Mouse (Mus musculus) E14TG2a.4 (cell line): ENCODE measurements at regions not wholly inside any gene's neighbourhood (a gene's known extent, or its start where the extent isn't known, plus 50 kb on each side); places are given as distances from the start of the nearest gene placed in this dataset.

Source experiments
- H3K27me3 ChIP-seq: 2 replicates; pipeline ENCODE4 v1.6.1; 2014; ENCODE audit warnings: low read length, control low read depth; ENCODE audit not compliant: insufficient read depth
- H3K36me3 ChIP-seq: 2 replicates; pipeline ENCODE4 v1.6.1; 2014; ENCODE audit warnings: low read length, control low read depth; ENCODE audit not compliant: insufficient read depth
- H3K4me1 ChIP-seq: replicated peaks from 2 replicates; pipeline ENCODE4 v1.6.1; 2014; ENCODE audit warnings: low read depth, low read length, control low read depth
- H3K4me3 ChIP-seq: replicated peaks from 2 replicates; pipeline ENCODE4 v1.5.1; 2014; ENCODE audit warnings: mild to moderate bottlenecking, low read length
- H3K9me3 ChIP-seq: 2 replicates; pipeline ENCODE4 v1.6.1; 2014; ENCODE audit warnings: low read length, control low read depth
- CTCF ChIP-seq: conservative IDR thresholded peaks from 2 replicates; pipeline ENCODE4 v1.5.1; 2014; ENCODE audit warnings: low read length
- NANOG ChIP-seq: IDR thresholded peaks from 2 replicates; pipeline ENCODE4 v1.6.1; 2014; ENCODE audit warnings: borderline replicate concordance, low read length, mixed read lengths
- POU5F1 ChIP-seq: IDR thresholded peaks from 2 replicates; pipeline ENCODE4 v1.6.1; 2014; ENCODE audit warnings: low read length, borderline replicate concordance

GRCm38 (mm10) chr3:34811753-34812152 is 161.5 kb downstream of the Sox2 start:
- TF ChIP-seq CTCF (no peak), NANOG (no peak), POU5F1 (no peak)
- Histone ChIP-seq H3K27me3 (0 out of 2 replicates have a peak, but pooled peaks cover 7% of the 10 kb centered on the region), H3K9me3 (no peaks in the 10 kb centered on the region), H3K4me1 (0 out of 2 replicates have a peak, but pooled peaks cover 8% of the 10 kb centered on the region), H3K36me3 (no peaks in the 10 kb centered on the region), H3K4me3 (no peak overlapping the region)

- Histone ChIP-seq H3K27me3 (0 out of 2 replicates have a peak, but pooled peaks cover 7% of the 10 kb centered on the region), H3K4me3 (no peak overlapping the region), H3K36me3 (no peaks in the 10 kb centered on the region), H3K4me1 (0 out of 2 replicates have a peak, but pooled peaks cover 8% of the 10 kb centered on the region), H3K9me3 (no peaks in the 10 kb centered on the region)
- TF ChIP-seq POU5F1, result no peak
- TF ChIP-seq NANOG, result no peak
- no peak for TF ChIP-seq CTCF
Observed at GRCm38 (mm10) chr3:34813046-34813625, 162.9 kb downstream of the Sox2 start.

GRCm38 (mm10) chr3:34825036-34825435 is 174.8 kb downstream of the Sox2 start:
- H3K4me3 ChIP-seq, result no peak overlapping the region
- no peak for TF ChIP-seq NANOG
- TF ChIP-seq POU5F1, result no peak
- TF ChIP-seq CTCF, result no peak
- no peaks in the 10 kb centered on the region for H3K9me3 ChIP-seq
- H3K36me3 ChIP-seq, result no peaks in the 10 kb centered on the region
- H3K27me3 ChIP-seq, result peaks cover 3% of the 10 kb centered on the region; the same call in 1 of the 2 replicates
- H3K4me1 ChIP-seq, result peaks cover 14% of the 10 kb centered on the region

- Histone ChIP-seq H3K27me3 (no peaks in the 10 kb centered on the region), H3K4me1 (peaks cover 8% of the 10 kb centered on the region; the same call in 1 of the 2 replicates), H3K9me3 (no peaks in the 10 kb centered on the region), H3K4me3 (no peak overlapping the region), H3K36me3 (no peaks in the 10 kb centered on the region)
- no peak for TF ChIP-seq CTCF
- TF ChIP-seq NANOG, result no peak
- no peak for TF ChIP-seq POU5F1
Observed at GRCm38 (mm10) chr3:34826396-34826795, 176.2 kb downstream of the Sox2 start.

GRCm38 (mm10) chr3:34828453-34829206 is 178.4 kb downstream of the Sox2 start:
- no peak for TF ChIP-seq CTCF
- peak; percentile 92; the same call in 1 of the 2 replicates for TF ChIP-seq POU5F1
- Histone ChIP-seq H3K36me3 (no peaks in the 10 kb centered on the region), H3K4me3 (no peak overlapping the region), H3K9me3 (no peaks in the 10 kb centered on the region), H3K27me3 (peaks cover 2% of the 10 kb centered on the region; the same call in 1 of the 2 replicates), H3K4me1 (0 out of 2 replicates have a peak, but pooled peaks cover 4% of the 10 kb centered on the region)

GRCm38 (mm10) chr3:34836741-34837267 is 186.6 kb downstream of the Sox2 start:
- Histone ChIP-seq H3K27me3 (peaks cover 2% of the 10 kb centered on the region; the same call in 1 of the 2 replicates), H3K4me3 (no peak overlapping the region), H3K4me1 (no peaks in the 10 kb centered on the region), H3K9me3 (peaks cover 18% of the 10 kb centered on the region), H3K36me3 (no peaks in the 10 kb centered on the region)
- TF ChIP-seq POU5F1, result no peak
- TF ChIP-seq CTCF, result no peak
- TF ChIP-seq NANOG, result no peak

GRCm38 (mm10) chr3:34837644-34838332 is 187.6 kb downstream of the Sox2 start:
- 0 out of 2 replicates have a peak, but pooled peaks cover 2% of the 10 kb centered on the region for H3K27me3 ChIP-seq
- no peaks in the 10 kb centered on the region for H3K4me1 ChIP-seq
- no peaks in the 10 kb centered on the region for H3K36me3 ChIP-seq
- no peak overlapping the region for H3K4me3 ChIP-seq
- TF ChIP-seq NANOG, result no peak
- no peak for TF ChIP-seq POU5F1
- TF ChIP-seq CTCF, result no peak
- peaks cover 24% of the 10 kb centered on the region for H3K9me3 ChIP-seq

- no peak for TF ChIP-seq POU5F1
- no peak for TF ChIP-seq NANOG
- TF ChIP-seq CTCF, result no peak
- Histone ChIP-seq H3K4me3 (no peak overlapping the region), H3K4me1 (no peaks in the 10 kb centered on the region), H3K36me3 (no peaks in the 10 kb centered on the region), H3K27me3 (0 out of 2 replicates have a peak, but pooled peaks cover 2% of the 10 kb centered on the region), H3K9me3 (peaks cover 5% of the 10 kb centered on the region)
Observed at GRCm38 (mm10) chr3:34860877-34861649, 210.9 kb downstream of the Sox2 start.
